Mouse (Mus musculus): ENCODE data around the gene Macrod2. TPM values are rescaled to one million over a fixed set of nuclear protein-coding genes. Genes with fewer than 3 reads are reported as not detected.

The Macrod2 gene
- total and polyA plus RNA-seq, 2 experiments: 2.0 to 3.3 TPM

DNA sequence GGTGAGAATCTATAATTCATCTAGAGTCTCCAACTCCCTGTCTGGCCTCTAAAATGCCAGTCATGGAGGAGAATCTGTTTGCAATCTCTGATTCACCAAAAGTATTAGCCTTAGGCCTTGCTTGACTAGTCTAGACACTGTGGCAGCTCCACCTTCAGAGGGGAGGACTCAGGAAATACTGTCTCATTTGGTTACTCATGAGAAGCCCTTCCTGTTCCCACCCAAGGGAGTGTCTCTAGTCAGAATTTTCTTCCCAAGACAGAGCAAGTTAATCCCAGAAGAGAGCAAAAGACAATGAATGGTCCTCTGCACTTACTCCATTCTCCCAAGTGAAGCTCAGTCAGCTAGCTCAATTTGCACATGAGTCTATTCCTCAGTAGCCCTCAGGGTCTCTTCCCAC is 871.5 kb downstream of the Macrod2 start:
- no peak overlapping the region for H3K27ac ChIP-seq (replicated peaks; ENCODE audit: insufficient read depth, low read depth, low read length)
- no peaks in the 10 kb centered on the region for H3K27me3 ChIP-seq (ENCODE audit: control insufficient read depth, insufficient read depth, low read length)
- no peak overlapping the region for H3K4me3 ChIP-seq (ENCODE audit: insufficient read depth, low read depth, low read length)
- TF ChIP-seq POLR2A (IDR thresholded peaks at IDR 0.05; ENCODE audit: extremely low read depth, insufficient read depth, low read length) (no peak), CTCF (IDR thresholded peaks at IDR 0.05; ENCODE audit: low read depth, low read length) (no peak)
- no peaks in the 10 kb centered on the region for H3K36me3 ChIP-seq (ENCODE audit: control insufficient read depth, insufficient read depth, low read length)
- no peaks in the 10 kb centered on the region for H3K4me1 ChIP-seq (ENCODE audit: control insufficient read depth, insufficient read depth, low read length)
- no peak for DNase-seq (ENCODE audit: extremely low read depth, low read depth, low spot score)
- no peaks in the 10 kb centered on the region for H3K79me2 ChIP-seq (ENCODE audit: control insufficient read depth, insufficient read depth, low read length)
- no peak overlapping the region for H3K9ac ChIP-seq (ENCODE audit: low read depth, low read length)

DNA sequence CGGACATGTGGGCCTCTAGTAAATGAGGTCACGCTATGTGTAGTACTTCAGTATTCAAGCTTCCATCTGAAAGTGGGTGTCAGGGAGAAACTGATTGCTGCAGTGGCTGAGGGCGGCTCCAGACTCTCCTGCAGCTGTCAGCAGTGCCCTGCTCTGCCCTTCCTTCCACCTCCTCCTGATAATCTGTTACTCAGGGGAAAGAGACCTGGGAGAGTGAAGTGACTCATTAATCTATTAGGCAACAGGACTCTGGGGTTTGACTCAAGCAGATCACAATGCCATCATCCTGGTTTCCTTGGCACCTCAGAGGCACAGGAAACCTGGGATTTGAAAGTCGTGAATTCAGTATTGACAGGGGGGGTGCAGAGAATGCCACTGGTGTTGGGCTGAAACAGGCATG is 876.4 kb downstream of the Macrod2 start:
- Histone ChIP-seq H3K27ac (replicated peaks; ENCODE audit: insufficient read depth, low read depth, low read length) (no peak overlapping the region), H3K9ac (ENCODE audit: low read depth, low read length) (no peak overlapping the region), H3K4me1 (ENCODE audit: control insufficient read depth, insufficient read depth, low read length) (no peaks in the 10 kb centered on the region), H3K4me3 (ENCODE audit: insufficient read depth, low read depth, low read length) (no peak overlapping the region), H3K27me3 (ENCODE audit: control insufficient read depth, insufficient read depth, low read length) (no peaks in the 10 kb centered on the region), H3K79me2 (ENCODE audit: control insufficient read depth, insufficient read depth, low read length) (no peaks in the 10 kb centered on the region), H3K36me3 (ENCODE audit: control insufficient read depth, insufficient read depth, low read length) (no peaks in the 10 kb centered on the region)
- 66% methylated on average over 4 of the region's 4 CpGs for WGBS
- TF ChIP-seq POLR2A (IDR thresholded peaks at IDR 0.05; ENCODE audit: extremely low read depth, insufficient read depth, low read length) (no peak), CTCF (IDR thresholded peaks at IDR 0.05; ENCODE audit: low read depth, low read length) (no peak)
- no peak for DNase-seq (ENCODE audit: extremely low read depth, low read depth, low spot score)

DNA sequence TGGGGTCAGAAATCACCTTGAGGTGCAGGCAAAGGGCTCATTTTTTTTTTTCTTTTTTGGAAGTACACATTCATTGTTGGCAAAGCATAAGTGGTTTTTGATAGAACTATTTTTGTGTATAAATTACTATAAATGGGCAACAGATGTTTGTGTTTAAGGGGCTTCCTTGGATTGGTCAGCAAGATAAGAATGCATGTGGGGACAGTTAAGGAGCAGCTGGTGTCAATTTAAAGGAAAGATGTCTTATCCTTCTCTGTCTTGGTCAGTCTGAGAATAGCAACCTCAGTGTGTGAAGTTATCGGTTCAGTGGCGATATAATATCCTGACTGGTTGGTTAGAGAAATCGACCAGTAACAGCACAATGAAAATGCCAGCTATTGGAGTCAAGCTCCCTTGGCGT is 877.9 kb downstream of the Macrod2 start:
- Histone ChIP-seq H3K4me1 (ENCODE audit: control insufficient read depth, insufficient read depth, low read length) (no peaks in the 10 kb centered on the region), H3K79me2 (ENCODE audit: control insufficient read depth, insufficient read depth, low read length) (no peaks in the 10 kb centered on the region), H3K27ac (replicated peaks; ENCODE audit: insufficient read depth, low read depth, low read length) (no peak overlapping the region), H3K4me3 (ENCODE audit: insufficient read depth, low read depth, low read length) (no peak overlapping the region), H3K9ac (ENCODE audit: low read depth, low read length) (no peak overlapping the region), H3K27me3 (ENCODE audit: control insufficient read depth, insufficient read depth, low read length) (no peaks in the 10 kb centered on the region), H3K36me3 (ENCODE audit: control insufficient read depth, insufficient read depth, low read length) (no peaks in the 10 kb centered on the region)
- no peak for DNase-seq (ENCODE audit: extremely low read depth, low read depth, low spot score)
- TF ChIP-seq CTCF (IDR thresholded peaks at IDR 0.05; ENCODE audit: low read depth, low read length): no peak
- TF ChIP-seq POLR2A (IDR thresholded peaks at IDR 0.05; ENCODE audit: extremely low read depth, insufficient read depth, low read length): no peak
- 93% methylated on average over 4 of the region's 4 CpGs for WGBS

DNA sequence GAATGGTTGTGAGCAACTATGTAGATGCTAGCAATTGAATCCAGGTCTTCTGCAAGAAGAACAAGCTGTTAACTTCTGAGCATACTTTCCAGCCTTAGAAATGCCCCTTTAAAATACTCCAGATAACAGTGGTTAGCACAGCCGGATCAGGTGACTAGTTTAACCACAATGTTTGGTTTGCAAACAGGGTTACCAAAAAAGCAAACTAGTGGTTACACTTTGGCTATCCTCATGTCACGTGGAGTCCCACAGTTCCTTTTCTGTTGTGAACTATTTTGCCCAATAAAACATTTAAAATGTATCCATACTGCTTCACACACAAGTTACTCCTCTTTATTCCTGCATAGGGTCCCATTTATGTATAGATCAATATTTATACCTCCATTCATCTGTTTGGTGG is 879.2 kb downstream of the Macrod2 start:
- WGBS: 20% methylated on average over 2 of the region's 2 CpGs
- Histone ChIP-seq H3K4me1 (ENCODE audit: control insufficient read depth, insufficient read depth, low read length) (no peaks in the 10 kb centered on the region), H3K4me3 (ENCODE audit: insufficient read depth, low read depth, low read length) (no peak overlapping the region), H3K36me3 (ENCODE audit: control insufficient read depth, insufficient read depth, low read length) (no peaks in the 10 kb centered on the region), H3K27me3 (ENCODE audit: control insufficient read depth, insufficient read depth, low read length) (no peaks in the 10 kb centered on the region), H3K9ac (ENCODE audit: low read depth, low read length) (no peak overlapping the region), H3K27ac (replicated peaks; ENCODE audit: insufficient read depth, low read depth, low read length) (no peak overlapping the region), H3K79me2 (ENCODE audit: control insufficient read depth, insufficient read depth, low read length) (no peaks in the 10 kb centered on the region)
- TF ChIP-seq CTCF (IDR thresholded peaks at IDR 0.05; ENCODE audit: low read depth, low read length): no peak
- no peak for TF ChIP-seq POLR2A (IDR thresholded peaks at IDR 0.05; ENCODE audit: extremely low read depth, insufficient read depth, low read length)
- DNase-seq (ENCODE audit: extremely low read depth, low read depth, low spot score): peak; percentile 30

DNA sequence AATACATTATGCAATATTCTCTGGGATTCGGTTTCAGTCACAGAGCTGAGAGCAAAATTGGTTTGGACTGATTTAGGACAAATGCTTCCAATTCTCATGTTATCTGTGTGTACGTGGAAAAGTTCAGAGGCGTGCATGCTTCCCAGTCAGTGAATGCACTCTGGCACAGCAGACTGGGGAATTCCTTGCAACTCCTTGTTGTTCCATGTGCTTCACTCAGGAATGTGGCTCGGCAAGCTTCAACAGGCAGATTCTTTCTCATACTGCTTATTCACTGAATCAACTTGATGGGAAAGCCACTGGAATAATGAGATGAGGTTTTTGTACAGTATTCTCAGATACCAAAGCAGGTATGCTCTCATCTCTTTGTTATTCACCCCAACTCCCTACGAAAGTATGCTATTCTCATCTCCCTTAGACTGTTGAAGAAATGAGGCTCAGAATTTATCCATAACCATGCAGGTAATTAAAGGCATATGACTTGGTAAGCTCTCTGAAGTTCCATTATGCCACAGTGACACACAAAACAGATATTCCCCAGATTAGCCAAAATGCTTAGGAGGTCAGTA is 884.1 kb downstream of the Macrod2 start:
- H3K4me1 ChIP-seq (ENCODE audit: control insufficient read depth, insufficient read depth, low read length): no peaks in the 10 kb centered on the region
- TF ChIP-seq POLR2A (IDR thresholded peaks at IDR 0.05; ENCODE audit: extremely low read depth, insufficient read depth, low read length) (no peak), CTCF (IDR thresholded peaks at IDR 0.05; ENCODE audit: low read depth, low read length) (no peak)
- DNase-seq (ENCODE audit: extremely low read depth, low read depth, low spot score): no peak
- H3K4me3 ChIP-seq (ENCODE audit: insufficient read depth, low read depth, low read length): no peak overlapping the region
- no peak overlapping the region for H3K27ac ChIP-seq (replicated peaks; ENCODE audit: insufficient read depth, low read depth, low read length)
- WGBS: 42% methylated on average over 5 of the region's 5 CpGs
- H3K79me2 ChIP-seq (ENCODE audit: control insufficient read depth, insufficient read depth, low read length): no peaks in the 10 kb centered on the region
- H3K36me3 ChIP-seq (ENCODE audit: control insufficient read depth, insufficient read depth, low read length): no peaks in the 10 kb centered on the region
- no peak overlapping the region for H3K9ac ChIP-seq (ENCODE audit: low read depth, low read length)
- H3K27me3 ChIP-seq (ENCODE audit: control insufficient read depth, insufficient read depth, low read length): no peaks in the 10 kb centered on the region

DNA sequence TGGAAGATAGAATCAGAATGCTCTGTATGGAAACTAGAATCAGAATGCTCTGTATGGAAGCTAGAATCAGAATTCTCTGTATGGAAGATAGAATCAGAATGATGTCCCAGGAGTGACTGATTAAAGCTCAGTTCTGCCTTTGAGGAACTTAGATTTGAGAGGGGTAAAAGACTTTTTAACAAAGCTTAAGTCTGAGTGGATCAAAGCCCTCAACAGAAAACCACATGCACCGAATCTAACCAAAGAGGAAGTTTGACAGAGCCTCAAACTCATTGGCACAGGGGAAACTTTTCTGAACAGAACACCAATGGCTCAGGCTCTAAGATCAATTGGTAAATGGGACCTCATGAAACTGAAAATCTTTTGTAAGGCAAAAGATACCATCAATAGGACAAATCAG is 885.7 kb downstream of the Macrod2 start:
- Histone ChIP-seq H3K36me3 (ENCODE audit: control insufficient read depth, insufficient read depth, low read length) (no peaks in the 10 kb centered on the region), H3K9ac (ENCODE audit: low read depth, low read length) (no peak overlapping the region), H3K4me3 (ENCODE audit: insufficient read depth, low read depth, low read length) (no peak overlapping the region), H3K27me3 (ENCODE audit: control insufficient read depth, insufficient read depth, low read length) (no peaks in the 10 kb centered on the region), H3K79me2 (ENCODE audit: control insufficient read depth, insufficient read depth, low read length) (no peaks in the 10 kb centered on the region), H3K4me1 (ENCODE audit: control insufficient read depth, insufficient read depth, low read length) (no peaks in the 10 kb centered on the region; the same call in 1 of the 2 replicates), H3K27ac (replicated peaks; ENCODE audit: insufficient read depth, low read depth, low read length) (no peak overlapping the region)
- DNase-seq (ENCODE audit: extremely low read depth, low read depth, low spot score): no peak
- no peak for TF ChIP-seq POLR2A (IDR thresholded peaks at IDR 0.05; ENCODE audit: extremely low read depth, insufficient read depth, low read length)
- no peak for TF ChIP-seq CTCF (IDR thresholded peaks at IDR 0.05; ENCODE audit: low read depth, low read length)
- WGBS: 78% methylated on average over 1 of the region's 1 CpGs
